Mouse (Mus musculus) forebrain, postnatal 0 days (tissue): ENCODE measurements around the gene Cpa2. TPM values are rescaled to one million over a fixed set of nuclear protein-coding genes. Genes with fewer than 3 reads are reported as not detected.

Experiments used
- ATAC-seq: fragments of 200-750 bp; cut with Nextera tagmentation; 2 replicates; pipeline ENCODE4 v1.8.0; 2017; ENCODE audit warnings: mild to moderate bottlenecking, moderate library complexity
- DNase-seq: peaks from one replicate; pipeline ENCODE4 v3.0.0-alpha.2; 2015
- H3K27ac ChIP-seq: fragments of 300-500 bp; sonication (generic); 2 replicates; pipeline ENCODE4 v1.5.1; 2014; ENCODE audit warnings: low read depth, mild to moderate bottlenecking, antibody characterized with exemption, low read length, moderate library complexity, mixed read lengths
- H3K27me3 ChIP-seq: fragments of 300-500 bp; sonication (generic); 2 replicates; pipeline ENCODE4 v1.6.1; 2014; ENCODE audit warnings: mild to moderate bottlenecking, low read length, mixed read lengths; ENCODE audit not compliant: insufficient read depth
- H3K36me3 ChIP-seq: fragments of 300-500 bp; sonication (generic); 2 replicates; pipeline ENCODE4 v1.6.1; 2014; ENCODE audit warnings: mild to moderate bottlenecking, moderate library complexity; ENCODE audit not compliant: insufficient read depth
- H3K4me1 ChIP-seq: fragments of 300-500 bp; sonication (generic); 2 replicates; pipeline ENCODE4 v1.6.1; 2014; ENCODE audit warnings: antibody characterized with exemption; ENCODE audit not compliant: insufficient read depth
- H3K4me2 ChIP-seq: fragments of 300-500 bp; sonication (generic); 2 replicates; pipeline ENCODE4 v1.6.1; 2014; ENCODE audit warnings: low read depth, mild to moderate bottlenecking, moderate library complexity
- H3K4me3 ChIP-seq: fragments of 300-500 bp; sonication (generic); 2 replicates; pipeline ENCODE4 v1.5.1; 2014; ENCODE audit warnings: low read depth, low read length, mixed read lengths
- H3K9ac ChIP-seq: fragments of 300-500 bp; sonication (generic); 2 replicates; pipeline ENCODE4 v1.6.1; 2014; ENCODE audit warnings: mild to moderate bottlenecking
- H3K9me3 ChIP-seq: fragments of 300-500 bp; sonication (generic); 2 replicates; pipeline ENCODE4 v1.6.1; 2016; ENCODE audit warnings: low read length
- CTCF ChIP-seq: sonication (generic); IDR thresholded peaks from 2 replicates; pipeline ENCODE4 v1.5.1; 2016; ENCODE audit warnings: antibody characterized with exemption, control low read depth, low read depth
- WGBS: fragments of 180-500 bp; shearing (Covaris S2); extraction: QIAGEN DNeasy Blood & Tissue Kit; methylation state at CpG from one replicate; pipeline ENCODE4 v1.1.7; 2014; 5-methylcytosine and 5-hydroxymethylcytosine counted together
- polyA plus RNA-seq: library from polyadenylated mRNA; unstranded; fragments of >200 nt; fragmentation: Nextera tagmentation; extraction: Ambion mirVana; gene quantifications from 2 replicates; pipeline ENCODE4 v1.2.1, GENCODE M21; 2015
- total RNA-seq: library from RNA; depleted of rRNA; stranded (reverse); fragments of >200 nt; gene quantifications from 2 replicates; pipeline ENCODE4 v1.2.3, GENCODE M21; 2014

Gene Cpa2
- total and polyA plus RNA-seq, 2 experiments from 2014 or later: 10.0 to 16.6 TPM

GRCm38 (mm10) chr6:30564051-30564450 is 22.7 kb downstream of the Cpa2 start:
- WGBS: 92% methylated on average over 6 of the region's 6 CpGs
- H3K4me3 ChIP-seq: no peak overlapping the region
- no peaks in the 10 kb centered on the region for H3K36me3 ChIP-seq
- no peaks in the 10 kb centered on the region for H3K9me3 ChIP-seq
- ATAC-seq (no peak), DNase-seq (no peak)
- no peak for TF ChIP-seq CTCF
- no peaks in the 10 kb centered on the region for H3K4me1 ChIP-seq
- H3K4me2 ChIP-seq: no peak overlapping the region
- H3K27me3 ChIP-seq: no peaks in the 10 kb centered on the region
- H3K27ac ChIP-seq: no peak overlapping the region
- H3K9ac ChIP-seq: no peak overlapping the region

GRCm38 (mm10) chr6:30568069-30568468 is 26.7 kb downstream of the Cpa2 start, which contains the start of gene Cpa4:
Gene Cpa4 (plus strand): TSS chr6:30568369.
- 63% methylated on average over 5 of the region's 5 CpGs for WGBS
- H3K4me1 ChIP-seq: peaks cover 9% of the 10 kb centered on the region

GRCm38 (mm10) chr6:30569331-30569730 is 27.9 kb downstream of the Cpa2 start:
- Histone ChIP-seq H3K9me3 (no peaks in the 10 kb centered on the region), H3K4me3 (no peak overlapping the region), H3K4me1 (peaks cover 11% of the 10 kb centered on the region), H3K27ac (no peak overlapping the region), H3K9ac (no peak overlapping the region), H3K36me3 (no peaks in the 10 kb centered on the region), H3K4me2 (no peak overlapping the region), H3K27me3 (no peaks in the 10 kb centered on the region)
- no peak for TF ChIP-seq CTCF
- WGBS: 85% methylated on average over 10 of the region's 10 CpGs
- ATAC-seq (no peak), DNase-seq (no peak)

More at GRCm38 (mm10) chr6:30568069-30568468, 26.7 kb downstream of the Cpa2 start, which contains the start of gene Cpa4:
- no peak within 1 kb of the TSS for H3K27ac ChIP-seq
- H3K4me2 ChIP-seq: no peak within 1 kb of the TSS
- H3K4me3 ChIP-seq: no peak within 1 kb of the TSS
- no peak for TF ChIP-seq CTCF
- no peaks in the 10 kb centered on the region for H3K27me3 ChIP-seq
- H3K36me3 ChIP-seq: no peaks in the 10 kb centered on the region
- ATAC-seq: no peak
- no peak within 1 kb of the TSS for H3K9ac ChIP-seq
- no peak for DNase-seq
- no peaks in the 10 kb centered on the region for H3K9me3 ChIP-seq

- Histone ChIP-seq H3K4me2 (no peak overlapping the region), H3K4me1 (peaks cover 11% of the 10 kb centered on the region), H3K9ac (no peak overlapping the region), H3K27ac (no peak overlapping the region), H3K4me3 (no peak overlapping the region), H3K9me3 (no peaks in the 10 kb centered on the region), H3K36me3 (no peaks in the 10 kb centered on the region), H3K27me3 (no peaks in the 10 kb centered on the region)
- TF ChIP-seq CTCF: no peak
- DNase-seq: no peak
- 90% methylated on average over 5 of the region's 5 CpGs for WGBS
- ATAC-seq: no peak
Observed at GRCm38 (mm10) chr6:30570012-30570411, 28.6 kb downstream of the Cpa2 start.

GRCm38 (mm10) chr6:30572456-30573311 is 31.3 kb downstream of the Cpa2 start:
- DNase-seq: peak; percentile 87
- Histone ChIP-seq H3K27ac (peak overlapping the region; percentile 71), H3K27me3 (no peaks in the 10 kb centered on the region), H3K4me3 (no peak overlapping the region), H3K36me3 (no peaks in the 10 kb centered on the region), H3K9ac (peak overlapping the region; percentile 29; the same call in 1 of the 2 replicates), H3K4me1 (peaks cover 11% of the 10 kb centered on the region), H3K4me2 (peak overlapping the region; percentile 33; the same call in 1 of the 2 replicates), H3K9me3 (no peaks in the 10 kb centered on the region)
- no peak for TF ChIP-seq CTCF
- peak; percentile 96 for ATAC-seq
- 13% methylated on average over 20 of the region's 20 CpGs for WGBS

- WGBS: 46% methylated on average over 5 of the region's 5 CpGs
- no peak for DNase-seq
- Histone ChIP-seq H3K27ac (peak overlapping the region; percentile 71; the same call in 1 of the 2 replicates), H3K4me3 (no peak overlapping the region), H3K36me3 (no peaks in the 10 kb centered on the region), H3K27me3 (no peaks in the 10 kb centered on the region), H3K9me3 (no peaks in the 10 kb centered on the region), H3K9ac (no peak overlapping the region), H3K4me2 (0 out of 2 replicates have a peak overlapping the region, but pooled peaks have one; percentile 33), H3K4me1 (peaks cover 11% of the 10 kb centered on the region)
- no peak for ATAC-seq
- no peak for TF ChIP-seq CTCF
Observed at GRCm38 (mm10) chr6:30573380-30573779, 32.0 kb downstream of the Cpa2 start.

- no peaks in the 10 kb centered on the region for H3K36me3 ChIP-seq
- no peak overlapping the region for H3K27ac ChIP-seq
- peaks cover 11% of the 10 kb centered on the region for H3K4me1 ChIP-seq
- H3K4me2 ChIP-seq: no peak overlapping the region
- H3K9me3 ChIP-seq: no peaks in the 10 kb centered on the region
- no peak for TF ChIP-seq CTCF
- DNase-seq: no peak
- H3K4me3 ChIP-seq: no peak overlapping the region
- WGBS: 83% methylated on average over 1 of the region's 1 CpGs
- no peak for ATAC-seq
- no peak overlapping the region for H3K9ac ChIP-seq
- H3K27me3 ChIP-seq: no peaks in the 10 kb centered on the region
Observed at GRCm38 (mm10) chr6:30574945-30575344, 33.6 kb downstream of the Cpa2 start.
